Comparison of ENCODE assay signal across 8 mouse cellular contexts in genomic region chr9:98956591-98957381, GRCm38 (mm10). TPM values are rescaled to one million over a fixed set of nuclear protein-coding genes. Genes with fewer than 3 reads are reported as not detected.
A peak's percentile ranks its signal among the peaks of the same experiment; 100 is the strongest.
DNase-seq lines count a peak whose midpoint lies in the region; ATAC-seq and TF ChIP-seq lines count a peak whose summit lies in the region.

No protein-coding gene starts in this region.

- H3K9me3 ChIP-seq in lung, embryonic 14.5 days (ENCODE audit: low read depth, low read length), result no peaks in the 10 kb centered on the region
- H3K9me3 ChIP-seq in heart, embryonic 15.5 days (replicated peaks), result no peaks in the 10 kb centered on the region
- H3K9me3 ChIP-seq in limb, embryonic 13.5 days, result no peaks in the 10 kb centered on the region

- H3K36me3 ChIP-seq in lung, embryonic 14.5 days (ENCODE audit: insufficient read depth), result no peaks in the 10 kb centered on the region
- H3K36me3 ChIP-seq in heart, embryonic 15.5 days, result no peaks in the 10 kb centered on the region
- no peaks in the 10 kb centered on the region for H3K36me3 ChIP-seq in limb, embryonic 13.5 days

- peaks cover 98% of the 10 kb centered on the region for H3K27me3 ChIP-seq in lung, embryonic 14.5 days (ENCODE audit: insufficient read depth, low read length)
- H3K27me3 ChIP-seq in heart, embryonic 15.5 days, result peaks cover 93% of the 10 kb centered on the region
- H3K27me3 ChIP-seq in limb, embryonic 13.5 days, result peaks cover 98% of the 10 kb centered on the region

- H3K4me2 ChIP-seq in lung, embryonic 14.5 days, result peak overlapping the region; percentile 78
- H3K4me2 ChIP-seq in heart, embryonic 15.5 days, result peak overlapping the region; percentile 93
- peak overlapping the region; percentile 91 for H3K4me2 ChIP-seq in limb, embryonic 13.5 days (replicated peaks)

- ATAC-seq in lung, embryonic 14.5 days (ENCODE audit: insufficient read depth), result peak; percentile 40
- ATAC-seq in heart, embryonic 15.5 days (replicated peaks; ENCODE audit: insufficient number of reproducible peaks, insufficient read depth, low FRiP score, low read depth), result peak; percentile 20
- ATAC-seq in limb, embryonic 13.5 days (ENCODE audit: low FRiP score, low read depth), result peak; percentile 25
- ATAC-seq in frontal cortex, adult (ENCODE audit: low TSS enrichment), result no peak

- no peak for TF ChIP-seq CTCF in lung, embryonic 14.5 days (IDR thresholded peaks at IDR 0.05; ENCODE audit: low read depth)

- peak overlapping the region; percentile 43 for H3K4me3 ChIP-seq in lung, embryonic 14.5 days (ENCODE audit: low read depth, low read length)
- peak overlapping the region; percentile 53 for H3K4me3 ChIP-seq in heart, embryonic 15.5 days
- peak overlapping the region; percentile 49 for H3K4me3 ChIP-seq in limb, embryonic 13.5 days

- DNase-seq in lung, embryonic 14.5 days, result peak; percentile 70
- DNase-seq in lung, postnatal 10 days, result no peak
- DNase-seq in embryo, embryonic 10 days (ENCODE audit: low spot score), result peak; percentile 65
- DNase-seq in retina, embryonic 14.5 days (ENCODE audit: low spot score), result peak; percentile 63
- no peak for DNase-seq in cerebellum, adult 9-10 months

- peaks cover 6% of the 10 kb centered on the region; the same call in 1 of the 2 replicates for H3K4me1 ChIP-seq in lung, embryonic 14.5 days (ENCODE audit: insufficient read depth)
- peaks cover 36% of the 10 kb centered on the region for H3K4me1 ChIP-seq in heart, embryonic 15.5 days (replicated peaks)
- H3K4me1 ChIP-seq in limb, embryonic 13.5 days, result peaks cover 40% of the 10 kb centered on the region

- no peak overlapping the region for H3K27ac ChIP-seq in lung, embryonic 14.5 days (ENCODE audit: low read depth)
- no peak overlapping the region for H3K27ac ChIP-seq in heart, embryonic 15.5 days
- no peak overlapping the region for H3K27ac ChIP-seq in limb, embryonic 13.5 days

- H3K9ac ChIP-seq in lung, embryonic 14.5 days, result no peak overlapping the region
- no peak overlapping the region for H3K9ac ChIP-seq in heart, embryonic 15.5 days
- H3K9ac ChIP-seq in limb, embryonic 13.5 days, result peak overlapping the region; percentile 66; the same call in 1 of the 2 replicates

- 1% methylated on average over 76 of the region's 80 CpGs for WGBS in lung, embryonic 14.5 days
- 2% methylated on average over 80 of the region's 80 CpGs for WGBS in heart, embryonic 15.5 days
- under 1% methylated on average over 73 of the region's 80 CpGs for WGBS in limb, embryonic 13.5 days

RNA-seq across cellular contexts. Expression of gene Foxl2, which starts 1.7 kb away (rescaled TPM):
- polyA plus RNA-seq in lung, embryonic 14.5 days (2014; fragmentation: Nextera tagmentation; extraction: Ambion mirVana), result 0.07 TPM in 1 of 2 replicates, not detected in the other
- not detected in 2 replicates for polyA plus RNA-seq in heart, embryonic 15.5 days (2015; fragmentation: Nextera tagmentation; extraction: Ambion mirVana)
- polyA plus RNA-seq in limb, embryonic 13.5 days (2015; fragmentation: Nextera tagmentation; extraction: Ambion mirVana), result not detected in 2 replicates

RNA-seq across cellular contexts. Expression of gene Faim, which starts 29.4 kb away (rescaled TPM):
- polyA plus RNA-seq in lung, embryonic 14.5 days (2014; fragmentation: Nextera tagmentation; extraction: Ambion mirVana), result 45.1 and 47.7 TPM in 2 replicates
- 27.3 and 30.6 TPM in 2 replicates for polyA plus RNA-seq in heart, embryonic 15.5 days (2015; fragmentation: Nextera tagmentation; extraction: Ambion mirVana)
- polyA plus RNA-seq in limb, embryonic 13.5 days (2015; fragmentation: Nextera tagmentation; extraction: Ambion mirVana), result 44.2 and 44.4 TPM in 2 replicates

RNA-seq across cellular contexts. Expression of gene 7420426K07Rik, which starts 53.9 kb away (rescaled TPM):
- polyA plus RNA-seq in lung, embryonic 14.5 days (2014; fragmentation: Nextera tagmentation; extraction: Ambion mirVana), result not detected in 2 replicates
- polyA plus RNA-seq in heart, embryonic 15.5 days (2015; fragmentation: Nextera tagmentation; extraction: Ambion mirVana), result not detected in 2 replicates
- not detected in 2 replicates for polyA plus RNA-seq in limb, embryonic 13.5 days (2015; fragmentation: Nextera tagmentation; extraction: Ambion mirVana)

Comparison
In these comparisons a context has a peak if more than half of its experiments do, and no peak if none do; other contexts are left out.
1. DNase-seq: peak in lung, embryonic 14.5 days (single experiment), embryo, embryonic 10 days (single experiment) and retina, embryonic 14.5 days (single experiment); none in lung, postnatal 10 days (single experiment) and cerebellum, adult 9-10 months (single experiment).
2. Peak in every context shown above with its lines, with median percentiles within 50 percentile points of each other: H3K4me2 ChIP-seq and H3K4me3 ChIP-seq.